Mouse (Mus musculus) colon, adult 2 months (tissue): ENCODE results near the gene Prpf4b. TPM values are rescaled to one million over a fixed set of nuclear protein-coding genes. Genes with fewer than 3 reads are reported as not detected.

Experiments
- polyA plus RNA-seq: library from polyadenylated mRNA; depleted of rRNA; stranded (reverse); fragments of >200 nt; gene quantifications from 2 replicates; pipeline ENCODE4 v1.2.3, GENCODE M21; 2012; rRNA removed

The Prpf4b gene
- 5.5 and 5.6 TPM in 2 replicates for polyA plus RNA-seq

DNA sequence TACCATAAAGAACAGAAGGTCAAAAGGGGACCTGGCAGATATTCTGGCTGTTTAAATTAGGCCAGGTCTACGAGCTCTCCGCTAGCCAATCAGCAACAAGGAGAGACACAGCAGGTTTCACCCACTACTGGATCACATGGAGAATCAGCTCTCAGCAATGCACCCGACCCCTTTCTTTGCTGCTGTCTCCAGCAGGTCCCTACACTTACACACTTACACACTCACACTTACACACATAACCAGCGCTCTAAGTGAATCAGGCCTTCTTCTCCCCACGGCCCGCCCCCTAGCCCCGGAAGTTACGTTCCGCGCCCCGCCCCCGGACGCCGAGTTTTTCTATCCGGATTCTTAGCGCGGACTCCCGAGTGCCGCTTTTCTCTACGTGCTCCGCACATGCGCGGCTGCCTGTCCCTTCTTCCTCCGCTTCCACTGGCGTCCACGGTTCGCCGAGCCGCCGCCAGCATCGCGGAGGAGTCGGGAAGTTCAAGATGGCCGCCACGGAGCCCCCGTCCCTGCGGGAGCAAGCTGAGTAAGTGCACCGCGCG lies at the start of gene Prpf4b:
Gene Prpf4b, plus strand, starts transcription at position 137 of the 545 bp plus-strand sequence.

DNA sequence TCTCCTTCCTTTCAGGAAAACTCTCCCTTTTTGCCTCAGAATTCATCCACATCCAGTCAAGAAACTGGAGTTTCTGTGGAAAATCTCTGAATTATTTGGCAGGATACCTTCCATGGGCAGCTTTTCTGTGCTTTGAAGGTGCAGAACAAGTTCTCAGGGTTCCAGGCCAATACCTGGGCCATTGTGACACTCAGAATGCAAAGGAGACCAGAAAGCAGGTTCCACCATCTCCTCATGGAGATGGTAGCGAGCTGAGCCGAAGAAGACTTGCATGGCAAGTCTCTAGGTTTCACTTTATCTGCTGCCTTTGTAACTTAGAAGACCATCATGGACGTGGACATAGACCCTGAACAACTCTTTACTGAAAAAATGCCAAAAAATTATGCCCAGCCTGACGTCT lies 49.1 kb downstream of the Prpf4b start, which contains the start of the genes Fam217a and 4933417A18Rik:
Gene Fam217a, minus strand, starts transcription at position 101 of the 400 bp plus-strand sequence.
Gene 4933417A18Rik, plus strand, starts transcription at position 200 of the 400 bp plus-strand sequence.

Other genes starting within 250 kb of the Prpf4b start
- gene Pxdc1, start 221.8 kb upstream of the Prpf4b start, polyA plus RNA-seq, result 14.4 and 16.9 TPM in 2 replicates
- gene Fam50b, start 140.5 kb upstream of the Prpf4b start, polyA plus RNA-seq, result not detected in 2 replicates
- gene Fam217a, start 49.0 kb downstream of the Prpf4b start, polyA plus RNA-seq, result 0.06 TPM in 2 replicates
- gene 4933417A18Rik, start 49.1 kb downstream of the Prpf4b start, polyA plus RNA-seq, result not detected in 2 replicates
- 1.9 and 2.2 TPM in 2 replicates for gene Eci3, start 88.5 kb downstream of the Prpf4b start, polyA plus RNA-seq
- gene Eci2, start 151.8 kb downstream of the Prpf4b start, polyA plus RNA-seq, result 19.2 and 24.6 TPM in 2 replicates